Mouse (Mus musculus) urinary bladder, postnatal 4 days (tissue): ENCODE data around the gene Mpig6b.

Experiments used
- DNase-seq, 2 experiments: peaks; one replicate each; pipeline ENCODE4 v3.0.0; 2021 to 2022; ENCODE audit warnings: low spot score in 2 of 2

The Mpig6b gene

DNA sequence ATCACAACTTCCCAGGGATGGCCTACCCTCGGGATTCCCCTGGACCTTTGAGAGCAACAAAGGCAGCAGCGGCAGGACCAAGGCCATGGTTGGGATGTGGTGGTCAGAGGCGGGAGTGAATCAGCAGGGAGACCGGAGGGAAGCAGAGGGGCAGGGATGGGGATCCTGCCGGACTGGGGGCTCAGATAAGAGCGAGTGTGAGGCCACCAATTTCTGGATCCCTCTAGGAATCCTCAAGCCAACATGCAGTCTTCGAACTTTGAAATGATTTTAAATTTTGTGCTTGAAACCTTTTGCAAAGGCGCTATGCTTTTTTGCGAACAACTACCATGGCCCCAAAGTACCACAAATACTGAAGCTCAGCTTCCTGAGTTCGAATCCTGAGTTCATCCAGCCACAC is at the start of gene Mpig6b:
Gene Mpig6b, minus strand, starts transcription at position 101 of the 400 bp plus-strand sequence.
- no peak for DNase-seq

- DNase-seq, result no peak
These were observed 49.3 kb upstream of the Mpig6b start, which contains the start of gene Ly6g5b for GRCm38 (mm10) chr17:35115046-35116019. Ly6g5b (minus strand) TSS chr17:35115428.

DNA sequence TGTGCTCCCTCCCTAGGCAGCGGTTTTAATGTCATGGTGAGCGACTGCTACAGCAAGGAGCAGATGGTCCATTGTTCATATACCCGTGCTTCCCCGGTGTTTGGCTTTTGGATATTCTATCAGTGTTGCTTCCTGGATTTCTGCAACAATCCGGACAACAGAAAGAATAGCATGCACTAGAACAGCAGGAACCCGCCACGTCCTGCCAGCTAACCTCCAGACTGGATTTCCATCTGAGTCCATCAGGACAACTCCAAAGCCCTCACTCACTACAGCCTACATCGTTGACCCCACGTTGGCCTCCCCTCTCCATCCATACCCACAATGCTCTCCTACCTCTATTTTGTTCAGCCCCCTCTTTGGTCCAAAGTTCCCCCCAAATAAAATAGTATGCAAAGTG is 45.8 kb upstream of the Mpig6b start:
- DNase-seq, result no peak

- no peak for DNase-seq
These were observed 42.1 kb upstream of the Mpig6b start, which contains the start of gene Ly6g5c for GRCm38 (mm10) chr17:35108097-35108496. Ly6g5c (plus strand) TSS chr17:35108279.

- DNase-seq, result no peak
These were observed 40.5 kb upstream of the Mpig6b start for GRCm38 (mm10) chr17:35106522-35106921.

DNA sequence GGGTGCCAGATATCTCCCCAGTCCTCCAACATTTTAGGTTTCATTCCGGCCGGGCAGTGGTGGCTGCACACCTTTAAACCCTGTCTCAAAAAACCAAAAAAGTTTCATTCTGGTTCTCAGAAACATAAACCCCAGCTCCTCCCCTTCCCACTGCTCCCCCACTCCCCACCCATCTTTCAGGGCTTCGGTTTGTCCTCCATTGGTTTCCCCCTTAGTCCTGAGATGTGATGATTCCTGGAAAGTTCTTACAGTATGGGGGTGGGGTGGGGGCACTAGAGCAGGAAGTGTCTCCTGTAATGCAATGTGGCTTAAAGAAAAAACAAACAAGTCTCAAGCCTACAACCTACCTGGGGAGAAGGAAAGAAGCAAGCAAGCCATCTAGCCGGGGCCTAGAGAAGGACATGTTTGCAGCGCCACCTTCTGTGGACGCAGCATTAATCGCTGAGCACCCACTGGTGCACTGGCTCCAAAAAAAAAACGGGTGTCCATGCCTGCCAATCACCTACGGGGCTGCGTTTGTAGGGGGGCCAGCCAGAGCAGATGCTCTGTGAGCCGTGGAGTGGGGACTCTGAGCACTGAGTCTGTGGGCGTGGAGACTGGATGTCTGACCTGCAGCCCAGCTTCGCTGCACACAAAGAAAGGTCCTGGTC is 39.9 kb upstream of the Mpig6b start:
- DNase-seq, result no peak

DNA sequence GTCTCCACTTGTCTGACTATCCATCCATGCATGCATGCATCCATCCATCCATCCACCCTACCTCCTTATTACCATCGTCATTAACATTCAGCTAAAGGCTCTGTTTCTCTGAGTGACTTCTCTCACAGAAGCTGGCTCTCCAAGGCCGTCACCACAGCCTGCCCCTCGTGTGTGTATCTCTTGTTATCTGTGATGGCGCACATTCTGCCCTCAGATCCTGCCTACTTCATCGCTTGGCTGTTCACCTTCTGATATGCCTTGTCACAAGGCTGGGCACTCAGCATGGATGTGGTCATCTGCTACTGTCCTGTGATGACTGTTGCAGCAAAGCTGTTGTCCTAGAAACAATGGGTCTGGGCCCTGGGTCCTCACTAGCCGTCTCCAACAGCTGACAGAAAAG is 38.8 kb upstream of the Mpig6b start:
- DNase-seq, result no peak

GRCm38 (mm10) chr17:35104079-35104478 is 38.1 kb upstream of the Mpig6b start:
- no peak for DNase-seq

- no peak for DNase-seq
These were observed 37.3 kb upstream of the Mpig6b start for GRCm38 (mm10) chr17:35103221-35103690.

DNA sequence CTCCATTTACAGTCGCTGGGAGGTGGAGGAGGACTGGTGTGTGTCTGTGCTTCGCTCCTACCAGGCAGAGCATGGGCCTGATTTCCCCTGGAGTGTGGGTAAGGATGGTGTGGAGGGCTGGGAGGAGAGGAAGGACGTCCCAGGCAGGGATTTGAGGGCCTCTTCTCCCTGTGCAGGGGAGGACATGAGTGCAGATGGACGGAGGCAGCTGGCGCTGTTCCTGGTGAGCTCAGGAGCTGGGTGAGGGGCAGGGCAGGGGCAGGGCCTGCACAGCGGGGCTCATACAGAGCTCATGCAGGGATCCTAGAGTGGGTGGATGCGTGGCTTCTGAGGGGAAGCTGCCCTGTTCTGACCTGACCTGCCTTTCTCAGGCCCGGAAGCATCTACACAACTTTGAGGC is 36.3 kb upstream of the Mpig6b start:
- DNase-seq, result no peak

DNA sequence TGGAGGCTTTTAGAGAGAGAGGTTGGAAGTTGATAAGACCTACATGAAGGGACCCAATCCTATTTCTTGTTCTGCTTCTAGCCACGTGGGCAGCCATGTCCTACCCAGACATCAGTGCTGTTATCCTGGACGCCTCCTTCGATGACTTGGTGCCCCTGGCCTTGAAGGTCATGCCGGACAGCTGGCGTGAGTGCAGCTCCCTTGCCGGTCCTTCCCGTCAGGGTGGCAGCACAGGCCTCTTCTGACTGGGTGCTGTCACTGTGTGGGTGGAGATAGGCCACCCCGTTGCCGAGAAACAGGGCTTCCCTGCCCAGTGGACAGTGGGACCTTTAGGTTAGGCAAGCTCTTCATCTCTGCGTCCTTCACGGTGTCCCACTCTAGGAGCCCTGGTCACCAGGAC is 35.2 kb upstream of the Mpig6b start:
- no peak for DNase-seq

GRCm38 (mm10) chr17:35100196-35100765 is 34.3 kb upstream of the Mpig6b start:
- DNase-seq, result no peak

DNA sequence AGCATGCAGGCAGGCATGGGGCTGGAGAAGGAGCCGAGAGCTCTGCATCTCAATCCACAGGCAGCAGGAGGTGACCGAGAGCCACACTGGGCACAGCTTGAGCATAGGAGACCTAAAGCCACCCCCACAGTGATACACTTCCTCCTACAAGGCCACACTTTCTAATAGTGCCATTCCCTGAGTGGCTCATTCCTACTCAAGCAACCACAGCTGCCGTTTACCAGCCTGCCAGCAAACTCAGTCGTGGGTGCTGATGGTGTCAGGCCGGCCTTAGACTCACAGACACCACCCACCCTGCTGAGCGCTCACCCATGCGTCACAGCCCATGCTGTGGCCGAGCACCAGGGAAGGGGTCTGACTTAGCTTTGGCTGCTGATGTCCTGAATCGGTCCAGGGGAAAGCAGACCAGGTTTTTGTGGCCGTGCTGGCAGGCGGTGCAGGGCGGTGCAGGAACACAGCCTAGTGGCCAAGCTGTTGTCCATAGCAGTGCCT is 31.2 kb upstream of the Mpig6b start:
- no peak for DNase-seq

DNA sequence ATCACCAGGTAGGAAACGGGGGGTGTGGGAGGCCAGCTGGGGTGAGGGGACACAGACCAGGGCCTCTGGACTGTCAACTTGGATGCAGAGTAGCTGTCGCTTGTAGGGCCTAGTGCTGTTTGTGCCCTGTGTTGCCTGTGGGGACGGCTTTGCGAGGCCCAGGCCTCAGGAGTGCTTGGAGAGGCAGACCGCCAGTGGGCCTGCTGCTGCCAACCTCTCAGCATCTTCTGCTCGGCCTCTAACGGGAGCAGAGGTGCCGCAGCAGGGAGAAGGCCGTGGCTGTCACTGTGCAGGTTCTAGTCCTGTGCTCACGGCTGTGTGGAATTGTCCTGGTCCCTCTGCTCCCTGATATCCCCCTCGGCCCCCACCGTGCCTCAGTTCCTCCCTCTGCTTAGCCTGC is 30.6 kb upstream of the Mpig6b start:
- no peak for DNase-seq

GRCm38 (mm10) chr17:35094475-35095365 is 28.7 kb upstream of the Mpig6b start:
- DNase-seq, result no peak

DNA sequence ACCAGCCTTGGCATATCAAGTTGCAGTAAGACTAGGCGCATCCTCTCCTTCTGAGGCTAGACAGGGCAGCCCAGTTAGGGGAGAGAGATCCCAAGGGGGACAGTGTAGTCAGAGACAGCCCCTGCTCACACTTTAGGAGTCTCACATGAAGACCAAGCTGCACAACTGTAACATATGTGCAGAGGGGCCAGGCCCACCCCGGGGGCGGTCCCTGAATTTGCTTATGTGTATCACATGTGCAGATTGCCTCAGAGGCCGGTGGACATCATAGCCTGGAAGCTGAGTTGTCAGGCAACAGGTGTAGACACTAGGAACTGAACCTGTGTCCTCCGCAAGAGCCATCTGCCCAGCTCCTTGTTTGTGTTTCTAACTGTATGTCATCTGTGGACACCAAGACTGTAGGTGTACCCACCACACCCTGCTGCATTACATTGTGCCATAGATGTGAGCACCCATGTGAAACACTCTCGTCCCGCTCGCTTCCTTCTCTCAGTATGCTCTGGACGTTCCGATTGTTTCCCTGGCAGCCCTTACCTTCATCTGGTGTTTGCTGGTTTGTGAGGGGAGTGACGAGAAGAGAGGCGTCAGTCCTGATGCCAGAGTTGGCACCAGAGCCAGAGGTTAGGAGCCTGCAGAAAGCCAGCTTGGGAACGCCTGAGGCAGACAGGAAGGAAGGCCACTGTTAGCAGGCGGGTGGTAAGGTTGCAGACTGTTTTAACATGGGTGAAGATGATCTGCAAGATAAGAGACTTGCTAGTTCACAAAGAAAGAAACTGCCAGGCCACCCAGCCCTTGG is 26.6 kb upstream of the Mpig6b start:
- DNase-seq, result no peak

GRCm38 (mm10) chr17:35090166-35090932 is 24.4 kb upstream of the Mpig6b start:
- DNase-seq, result no peak

DNA sequence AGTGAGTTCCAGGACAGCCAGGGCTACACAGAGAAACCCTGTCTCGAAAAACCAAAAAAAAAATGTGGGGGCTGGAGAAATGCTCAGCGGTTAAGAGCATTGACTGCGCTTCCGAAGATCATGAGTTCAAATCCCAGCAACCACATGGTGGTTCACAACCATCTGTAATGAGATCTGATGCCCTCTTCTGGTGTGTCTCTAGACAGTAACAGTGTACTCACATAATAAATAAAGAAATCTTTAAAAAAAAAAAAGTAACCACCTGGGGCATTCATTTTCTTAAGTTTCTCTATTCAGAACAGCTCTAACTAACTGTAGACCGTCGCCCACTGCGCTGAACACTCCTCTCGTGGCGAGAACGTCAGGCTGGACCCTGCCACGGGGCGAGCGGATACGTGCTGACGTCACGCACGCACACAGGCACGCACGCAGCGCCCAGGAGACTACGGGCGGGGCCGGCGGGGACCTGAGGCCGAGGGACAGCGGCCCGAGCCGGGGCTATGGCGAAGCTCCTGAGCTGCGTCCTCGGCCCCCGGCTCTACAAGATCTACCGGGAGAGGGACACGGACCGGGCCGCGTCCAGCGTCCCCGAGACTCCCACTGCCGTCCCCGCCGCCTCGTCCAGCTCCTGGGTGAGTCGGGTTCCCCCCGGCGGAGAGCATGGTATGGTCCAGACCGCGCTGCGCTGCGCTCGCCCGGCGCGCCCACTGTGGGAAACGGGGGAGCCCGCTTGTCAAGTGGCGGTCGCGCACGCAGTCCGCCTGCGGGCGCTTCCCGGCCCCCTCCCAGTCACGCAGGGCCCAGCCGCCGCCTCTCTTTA is 23.1 kb upstream of the Mpig6b start, which contains the start of gene Abhd16a:
Gene Abhd16a, plus strand, starts transcription at position 439 of the 820 bp plus-strand sequence.
- peak; percentile 93 to 94 for DNase-seq

GRCm38 (mm10) chr17:35088151-35088550 is 22.2 kb upstream of the Mpig6b start:
- no peak for DNase-seq
